Mouse (Mus musculus) lung, adult 2 months (tissue): Measurements from ENCODE around the gene Cnksr3.

Source experiments
- CTCF ChIP-seq: fragments of 200-500 bp; IDR thresholded peaks from 2 replicates; pipeline ENCODE4 v1.5.1; 2011; ENCODE audit warnings: mild to moderate bottlenecking, low read length, control low read depth; ENCODE audit not compliant: insufficient read depth
- POLR2A ChIP-seq: fragments of 200-500 bp; IDR thresholded peaks from 2 replicates; pipeline ENCODE4 v1.6.1; 2011; ENCODE audit warnings: low read depth, mild to moderate bottlenecking, control low read depth, low read length, borderline replicate concordance; ENCODE audit errors: extremely low read depth

- TF ChIP-seq CTCF, result no peak
- no peak for TF ChIP-seq POLR2A
Measured at GRCm38 (mm10) chr10:7074231-7074630, 137.8 kb downstream of the Cnksr3 start.
